In the genomic region with DNA sequence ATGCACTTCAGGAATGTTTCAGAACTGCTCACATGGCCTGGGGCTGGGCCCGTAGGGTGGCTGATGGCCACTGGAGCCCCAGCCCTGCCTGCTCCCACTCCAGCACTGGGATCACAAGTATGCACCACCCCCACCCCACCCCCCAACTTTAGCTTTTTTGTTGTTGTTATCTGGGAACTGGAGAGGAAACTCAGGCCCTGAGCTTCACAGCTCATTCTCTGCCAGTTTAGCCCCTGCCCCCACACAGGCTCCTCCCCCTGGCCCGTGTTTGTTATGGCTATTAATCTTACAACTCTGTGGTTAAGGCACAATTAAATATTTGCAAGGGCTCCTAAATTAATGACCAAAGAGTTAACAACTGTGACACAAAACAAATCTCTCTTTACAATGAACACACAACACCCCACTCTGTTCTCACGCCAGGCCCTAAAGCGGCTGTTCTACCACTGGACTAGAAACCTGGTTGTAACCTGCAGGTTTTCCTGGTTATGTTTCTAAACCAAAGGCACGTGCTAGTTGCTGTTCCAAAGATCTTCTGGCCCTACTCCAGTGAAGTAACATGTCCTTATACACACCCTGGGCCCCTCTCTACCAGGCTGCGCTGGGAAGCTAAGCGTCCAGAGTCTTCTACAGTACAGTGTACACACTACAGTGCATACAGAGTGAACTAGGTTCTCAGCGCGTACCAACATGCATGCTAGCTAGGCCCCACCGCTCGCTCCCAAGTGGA, we compare ENCODE assay signal across 8 mouse cellular contexts. TPM values are rescaled to one million over a fixed set of nuclear protein-coding genes. Genes with fewer than 3 reads are reported as not detected.
DNase-seq lines count a peak whose midpoint lies in the region; ATAC-seq lines count a peak whose summit lies in the region.

No protein-coding gene starts in this region.

- WGBS in heart, embryonic 10.5 days: 59% methylated on average over 11 of the region's 11 CpGs
- 56% methylated on average over 11 of the region's 11 CpGs for WGBS in heart, embryonic 14.5 days

- peak overlapping the region; percentile 35 for H3K9ac ChIP-seq in heart, embryonic 14.5 days (ENCODE audit: low read length)

- intact Hi-C loops in heart, postnatal 25 days (cut with DNase I): no loop called here
- intact Hi-C loops in left cerebral cortex, postnatal 25 days (cut with DNase I): no loop called here

- H3K27ac ChIP-seq in heart, embryonic 10.5 days: peak overlapping the region; percentile 74
- peak overlapping the region in 1 of 2 experiments; percentile 52; a peak in 3 of 4 replicates for H3K27ac ChIP-seq in heart, embryonic 14.5 days (replicated peaks in 1 of 2; ENCODE audit: control insufficient read depth in 1 of 2, insufficient read depth in 1 of 2, low read depth in 2 of 2, low read length in 2 of 2)

- peak overlapping the region; percentile 65 for H3K4me2 ChIP-seq in heart, embryonic 14.5 days (ENCODE audit: low read length)

- H3K36me3 ChIP-seq in heart, embryonic 10.5 days: peaks cover 26% of the 10 kb centered on the region
- peaks cover 28% of the 10 kb centered on the region for H3K36me3 ChIP-seq in heart, embryonic 14.5 days (ENCODE audit: control insufficient read depth, insufficient read depth, low read length)

- ATAC-seq in heart, embryonic 14.5 days (ENCODE audit: insufficient number of reproducible peaks, insufficient read depth, low FRiP score, low read depth): no peak

- DNase-seq in heart, embryonic 10.5 days (ENCODE audit: low spot score): no peak
- no peak for DNase-seq in heart, postnatal 25 days (ENCODE audit: low spot score)
- DNase-seq in kidney, postnatal 14 days: peak; percentile 79
- peak; percentile 39 for DNase-seq in lung, postnatal 36 days
- DNase-seq in c-Kit-positive CD71-positive TER-119-positive erythroid progenitor cells, embryonic 14.5 days (ENCODE audit: low spot score): no peak
- DNase-seq in urinary bladder, adult 2 months (ENCODE audit: low spot score): no peak
- no peak for DNase-seq in left cerebral cortex, postnatal 25 days (ENCODE audit: low spot score in 2 of 2)

- peaks cover 44% of the 10 kb centered on the region for H3K4me1 ChIP-seq in heart, embryonic 10.5 days
- peaks cover 25 to 45% of the 10 kb centered on the region in 2 experiments for H3K4me1 ChIP-seq in heart, embryonic 14.5 days (ENCODE audit: control insufficient read depth in 2 of 2, insufficient read depth in 2 of 2, low read length in 2 of 2)

- no peaks in the 10 kb centered on the region for H3K27me3 ChIP-seq in heart, embryonic 10.5 days (ENCODE audit: insufficient read depth, poor library complexity, severe bottlenecking)
- H3K27me3 ChIP-seq in heart, embryonic 14.5 days (ENCODE audit: control insufficient read depth, insufficient read depth, low read length): no peaks in the 10 kb centered on the region

- H3K4me3 ChIP-seq in heart, embryonic 10.5 days: peak overlapping the region; percentile 80
- H3K4me3 ChIP-seq in heart, embryonic 14.5 days (ENCODE audit: control insufficient read depth in 1 of 2, insufficient read depth in 1 of 2, low read depth in 1 of 2, low read length in 2 of 2): peak overlapping the region; percentile 6 to 16; a peak in 3 of 4 replicates

- H3K9me3 ChIP-seq in heart, embryonic 10.5 days: no peaks in the 10 kb centered on the region
- no peaks in the 10 kb centered on the region for H3K9me3 ChIP-seq in heart, embryonic 14.5 days (ENCODE audit: control insufficient read depth, low read length)

RNA-seq across cellular contexts. Expression of gene Isca1, which starts 2.7 kb away (rescaled TPM):
- 128 and 154 TPM in 2 replicates for polyA plus RNA-seq in heart, embryonic 10.5 days (2016; fragmentation: Nextera tagmentation; extraction: Ambion mirVana)
- total RNA-seq in heart, postnatal 25 days (2021): 100 to 1,000 TPM; 221 to 222 TPM
- 213 and 236 TPM in 2 replicates for polyA plus RNA-seq in heart, embryonic 14.5 days (2014; fragmentation: Nextera tagmentation; extraction: Ambion mirVana)
- 95.2 and 104 TPM in 2 replicates for polyA plus RNA-seq in urinary bladder, adult 2 months (2012; rRNA removed)
- 100 to 1,000 TPM; 147 to 156 TPM for total RNA-seq in left cerebral cortex, postnatal 25 days (2021)

RNA-seq across cellular contexts. Expression of gene Gm49354, which starts 15.1 kb away (rescaled TPM):
- not detected in 2 replicates for polyA plus RNA-seq in heart, embryonic 10.5 days (2016; fragmentation: Nextera tagmentation; extraction: Ambion mirVana)
- total RNA-seq in heart, postnatal 25 days (2021): not detected
- not detected in 2 replicates for polyA plus RNA-seq in heart, embryonic 14.5 days (2014; fragmentation: Nextera tagmentation; extraction: Ambion mirVana)
- polyA plus RNA-seq in urinary bladder, adult 2 months (2012; rRNA removed): not detected in 2 replicates
- total RNA-seq in left cerebral cortex, postnatal 25 days (2021): not detected

RNA-seq across cellular contexts. Expression of gene 1700014D04Rik, which starts 20.4 kb away (rescaled TPM):
- 0.23 TPM in 1 of 2 replicates, not detected in the other for polyA plus RNA-seq in heart, embryonic 10.5 days (2016; fragmentation: Nextera tagmentation; extraction: Ambion mirVana)
- total RNA-seq in heart, postnatal 25 days (2021): not detected
- polyA plus RNA-seq in heart, embryonic 14.5 days (2014; fragmentation: Nextera tagmentation; extraction: Ambion mirVana): 0.27 TPM in 1 of 2 replicates, not detected in the other
- not detected in 2 replicates for polyA plus RNA-seq in urinary bladder, adult 2 months (2012; rRNA removed)
- 1 to 10 TPM in 1 of 2 experiments, under 1 TPM in 1; 0.87 to 1.4 TPM for total RNA-seq in left cerebral cortex, postnatal 25 days (2021)

RNA-seq across cellular contexts. Expression of gene Spata31d1d, which starts 35.4 kb away (rescaled TPM):
- polyA plus RNA-seq in heart, embryonic 10.5 days (2016; fragmentation: Nextera tagmentation; extraction: Ambion mirVana): not detected in 2 replicates
- not detected for total RNA-seq in heart, postnatal 25 days (2021)
- polyA plus RNA-seq in heart, embryonic 14.5 days (2014; fragmentation: Nextera tagmentation; extraction: Ambion mirVana): not detected in 2 replicates
- not detected in 2 replicates for polyA plus RNA-seq in urinary bladder, adult 2 months (2012; rRNA removed)
- total RNA-seq in left cerebral cortex, postnatal 25 days (2021): not detected

RNA-seq across cellular contexts. Expression of gene Spata31d1b, which starts 54.9 kb away (rescaled TPM):
- not detected in 2 replicates for polyA plus RNA-seq in heart, embryonic 10.5 days (2016; fragmentation: Nextera tagmentation; extraction: Ambion mirVana)
- not detected for total RNA-seq in heart, postnatal 25 days (2021)
- polyA plus RNA-seq in heart, embryonic 14.5 days (2014; fragmentation: Nextera tagmentation; extraction: Ambion mirVana): not detected in 2 replicates
- polyA plus RNA-seq in urinary bladder, adult 2 months (2012; rRNA removed): not detected in 2 replicates
- under 1 TPM in 1 of 2 experiments, not detected in 1; 0.07 TPM for total RNA-seq in left cerebral cortex, postnatal 25 days (2021)

Comparison
In these comparisons a context has a peak if more than half of its experiments do, and no peak if none do; other contexts are left out.
1. DNase-seq: peak in kidney, postnatal 14 days (single experiment) and lung, postnatal 36 days (single experiment); none in heart, embryonic 10.5 days (single experiment), heart, postnatal 25 days (single experiment), c-Kit-positive CD71-positive TER-119-positive erythroid progenitor cells, embryonic 14.5 days (single experiment), urinary bladder, adult 2 months (single experiment) and left cerebral cortex, postnatal 25 days (0 of 2).